Mouse (Mus musculus): Measurements from ENCODE around the gene E030018B13Rik. TPM values are rescaled to one million over a fixed set of nuclear protein-coding genes. Genes with fewer than 3 reads are reported as not detected.

The E030018B13Rik gene
- total and polyA plus RNA-seq, 3 experiments: not detected

- H3K27me3 ChIP-seq (ENCODE audit: control insufficient read depth, insufficient read depth, low read length): no peaks in the 10 kb centered on the region
- H3K9ac ChIP-seq (ENCODE audit: low read depth, low read length): no peak overlapping the region
- 91% methylated on average over 8 of the region's 8 CpGs for WGBS
- intact Hi-C loops (cut with DNase I): loop anchor here (5.0 kb wide), 1 partner anchor 148 kb away; no protein-coding TSS in a partner anchor
- peaks cover 32% of the 10 kb centered on the region for H3K36me3 ChIP-seq (ENCODE audit: control insufficient read depth, insufficient read depth, low read length)
- DNase-seq: no peak
- H3K79me2 ChIP-seq (replicated peaks; ENCODE audit: control insufficient read depth, insufficient read depth, low read length): peaks cover 8% of the 10 kb centered on the region
- peaks cover 58% of the 10 kb centered on the region for H3K4me1 ChIP-seq (ENCODE audit: control insufficient read depth, insufficient read depth, low read length)
- no peak overlapping the region for H3K4me3 ChIP-seq
- peak overlapping the region; percentile 97 for H3K27ac ChIP-seq
- no peak for TF ChIP-seq EP300 (IDR thresholded peaks at IDR 0.05; ENCODE audit: insufficient read depth, low read depth, low read length)
- no peak for TF ChIP-seq CTCF (IDR thresholded peaks at IDR 0.05)
- TF ChIP-seq POLR2A (IDR thresholded peaks at IDR 0.05; ENCODE audit: insufficient read depth, low read depth, low read length): no peak
Observed at GRCm38 (mm10) chr7:63899925-63900324, 16.7 kb upstream of the E030018B13Rik start.

GRCm38 (mm10) chr7:63900411-63900810 lies 16.2 kb upstream of the E030018B13Rik start:
- H3K79me2 ChIP-seq (replicated peaks; ENCODE audit: control insufficient read depth, insufficient read depth, low read length): peaks cover 8% of the 10 kb centered on the region
- intact Hi-C loops (cut with DNase I): no loop called here
- peak overlapping the region; percentile 97 for H3K27ac ChIP-seq
- peak in 1 of 2 experiments; percentile 37 for DNase-seq
- H3K9ac ChIP-seq (ENCODE audit: low read depth, low read length): no peak overlapping the region
- WGBS: 88% methylated on average over 2 of the region's 2 CpGs
- peaks cover 60% of the 10 kb centered on the region for H3K4me1 ChIP-seq (ENCODE audit: control insufficient read depth, insufficient read depth, low read length)
- no peaks in the 10 kb centered on the region for H3K27me3 ChIP-seq (ENCODE audit: control insufficient read depth, insufficient read depth, low read length)
- no peak for TF ChIP-seq POLR2A (IDR thresholded peaks at IDR 0.05; ENCODE audit: insufficient read depth, low read depth, low read length)
- no peak overlapping the region for H3K4me3 ChIP-seq
- H3K36me3 ChIP-seq (ENCODE audit: control insufficient read depth, insufficient read depth, low read length): peaks cover 34% of the 10 kb centered on the region

GRCm38 (mm10) chr7:63901346-63901745 lies 15.3 kb upstream of the E030018B13Rik start:
- Histone ChIP-seq H3K4me3 (no peak overlapping the region), H3K27ac (peak overlapping the region; percentile 97), H3K36me3 (ENCODE audit: control insufficient read depth, insufficient read depth, low read length) (peaks cover 34% of the 10 kb centered on the region), H3K4me1 (ENCODE audit: control insufficient read depth, insufficient read depth, low read length) (peaks cover 58% of the 10 kb centered on the region), H3K9ac (ENCODE audit: low read depth, low read length) (peak overlapping the region; percentile 45), H3K79me2 (replicated peaks; ENCODE audit: control insufficient read depth, insufficient read depth, low read length) (peaks cover 6% of the 10 kb centered on the region), H3K27me3 (ENCODE audit: control insufficient read depth, insufficient read depth, low read length) (no peaks in the 10 kb centered on the region)
- intact Hi-C loops (cut with DNase I): no loop called here
- peak; percentile 34 to 49 for DNase-seq
- no peak for TF ChIP-seq POLR2A (IDR thresholded peaks at IDR 0.05; ENCODE audit: insufficient read depth, low read depth, low read length)
- no peak for TF ChIP-seq CTCF (IDR thresholded peaks at IDR 0.05)
- TF ChIP-seq EP300 (IDR thresholded peaks at IDR 0.05; ENCODE audit: insufficient read depth, low read depth, low read length): no peak
- WGBS: 57% methylated on average over 11 of the region's 11 CpGs

- 56% methylated on average over 3 of the region's 3 CpGs for WGBS
- peak in 1 of 2 experiments; percentile 40 for DNase-seq
- Histone ChIP-seq H3K4me3 (no peak overlapping the region), H3K36me3 (ENCODE audit: control insufficient read depth, insufficient read depth, low read length) (peaks cover 37% of the 10 kb centered on the region), H3K79me2 (replicated peaks; ENCODE audit: control insufficient read depth, insufficient read depth, low read length) (peaks cover 8% of the 10 kb centered on the region), H3K27me3 (ENCODE audit: control insufficient read depth, insufficient read depth, low read length) (no peaks in the 10 kb centered on the region), H3K9ac (ENCODE audit: low read depth, low read length) (no peak overlapping the region), H3K27ac (peak overlapping the region; percentile 97), H3K4me1 (ENCODE audit: control insufficient read depth, insufficient read depth, low read length) (peaks cover 59% of the 10 kb centered on the region)
- TF ChIP-seq CTCF (IDR thresholded peaks at IDR 0.05) (no peak), EP300 (IDR thresholded peaks at IDR 0.05; ENCODE audit: insufficient read depth, low read depth, low read length) (no peak), POLR2A (IDR thresholded peaks at IDR 0.05; ENCODE audit: insufficient read depth, low read depth, low read length) (no peak)
- intact Hi-C loops (cut with DNase I): no loop called here
Observed at GRCm38 (mm10) chr7:63901942-63902341, 14.7 kb upstream of the E030018B13Rik start.

GRCm38 (mm10) chr7:63902604-63903210 lies 13.9 kb upstream of the E030018B13Rik start:
- Histone ChIP-seq H3K4me3 (no peak overlapping the region; the same call in 1 of the 2 replicates), H3K27ac (peak overlapping the region; percentile 97), H3K4me1 (ENCODE audit: control insufficient read depth, insufficient read depth, low read length) (peaks cover 55% of the 10 kb centered on the region), H3K79me2 (replicated peaks; ENCODE audit: control insufficient read depth, insufficient read depth, low read length) (peaks cover 8% of the 10 kb centered on the region), H3K27me3 (ENCODE audit: control insufficient read depth, insufficient read depth, low read length) (no peaks in the 10 kb centered on the region), H3K36me3 (ENCODE audit: control insufficient read depth, insufficient read depth, low read length) (peaks cover 40% of the 10 kb centered on the region), H3K9ac (ENCODE audit: low read depth, low read length) (peak overlapping the region; percentile 11)
- TF ChIP-seq CTCF (IDR thresholded peaks at IDR 0.05) (no peak), EP300 (IDR thresholded peaks at IDR 0.05; ENCODE audit: insufficient read depth, low read depth, low read length) (peak; percentile 88), POLR2A (IDR thresholded peaks at IDR 0.05; ENCODE audit: insufficient read depth, low read depth, low read length) (peak; percentile 40; the same call in 1 of the 2 replicates)
- 37% methylated on average over 3 of the region's 3 CpGs for WGBS
- peak; percentile 61 to 62 for DNase-seq
- intact Hi-C loops (cut with DNase I): no loop called here

- 30% methylated on average over 9 of the region's 9 CpGs for WGBS
Observed at GRCm38 (mm10) chr7:63903635-63904380, 12.8 kb upstream of the E030018B13Rik start.

More at GRCm38 (mm10) chr7:63903635-63904380, 12.8 kb upstream of the E030018B13Rik start:
- Histone ChIP-seq H3K4me1 (ENCODE audit: control insufficient read depth, insufficient read depth, low read length) (peaks cover 58% of the 10 kb centered on the region), H3K27me3 (ENCODE audit: control insufficient read depth, insufficient read depth, low read length) (no peaks in the 10 kb centered on the region), H3K27ac (peak overlapping the region; percentile 97), H3K79me2 (replicated peaks; ENCODE audit: control insufficient read depth, insufficient read depth, low read length) (peaks cover 10% of the 10 kb centered on the region), H3K4me3 (no peak overlapping the region), H3K9ac (ENCODE audit: low read depth, low read length) (peak overlapping the region; percentile 36; the same call in 1 of the 2 replicates), H3K36me3 (ENCODE audit: control insufficient read depth, insufficient read depth, low read length) (peaks cover 46% of the 10 kb centered on the region)
- TF ChIP-seq CTCF (IDR thresholded peaks at IDR 0.05) (no peak), POLR2A (IDR thresholded peaks at IDR 0.05; ENCODE audit: insufficient read depth, low read depth, low read length) (no peak), EP300 (IDR thresholded peaks at IDR 0.05; ENCODE audit: insufficient read depth, low read depth, low read length) (no peak)
- intact Hi-C loops (cut with DNase I): no loop called here
- DNase-seq: no peak

Data from heart, adult 2 months (tissue).